Mouse (Mus musculus) heart, postnatal 0 days (tissue): ENCODE measurements around the gene Gm49510. TPM values are rescaled to one million over a fixed set of nuclear protein-coding genes. Genes with fewer than 3 reads are reported as not detected.

Experiments
- ATAC-seq: fragments of 200-750 bp; cut with Nextera tagmentation; 2 replicates; pipeline ENCODE4 v1.8.0; 2017; ENCODE audit warnings: low read depth, moderate number of reproducible peaks, moderate library complexity; ENCODE audit not compliant: insufficient read depth
- DNase-seq: peaks from one replicate; pipeline ENCODE4 v3.0.0-alpha.2; 2016; ENCODE audit warnings: low spot score
- H3K27ac ChIP-seq: fragments of 300-500 bp; sonication (generic); 2 replicates; pipeline ENCODE4 v1.5.1; 2014; ENCODE audit warnings: low read depth, mild to moderate bottlenecking
- H3K27me3 ChIP-seq: fragments of 300-500 bp; sonication (generic); 2 replicates; pipeline ENCODE4 v1.6.1; 2014; ENCODE audit warnings: low read length, mixed read lengths; ENCODE audit not compliant: control insufficient read depth, insufficient read depth
- H3K36me3 ChIP-seq: fragments of 300-500 bp; sonication (generic); replicated peaks from 2 replicates; pipeline ENCODE4 v1.6.1; 2014; ENCODE audit warnings: low read length, mixed read lengths; ENCODE audit not compliant: control insufficient read depth, insufficient read depth
- H3K4me1 ChIP-seq: fragments of 300-500 bp; sonication (generic); 2 replicates; pipeline ENCODE4 v1.6.1; 2014; ENCODE audit warnings: antibody characterized with exemption; ENCODE audit not compliant: control insufficient read depth, insufficient read depth
- H3K4me2 ChIP-seq: fragments of 300-500 bp; sonication (generic); 2 replicates; pipeline ENCODE4 v1.6.1; 2014; ENCODE audit warnings: low read depth, mild to moderate bottlenecking, low read length, moderate library complexity
- H3K4me3 ChIP-seq: fragments of 300-500 bp; sonication (generic); 2 replicates; pipeline ENCODE4 v1.5.1; 2014; ENCODE audit warnings: low read depth, low read length
- H3K9ac ChIP-seq: fragments of 300-500 bp; sonication (generic); replicated peaks from 2 replicates; pipeline ENCODE4 v1.6.1; 2014; ENCODE audit warnings: low read depth, low read length, mixed read lengths
- H3K9me3 ChIP-seq: fragments of 300-500 bp; sonication (generic); replicated peaks from 2 replicates; pipeline ENCODE4 v1.6.1; 2016; ENCODE audit warnings: low read length; ENCODE audit not compliant: control insufficient read depth
- CTCF ChIP-seq: IDR thresholded peaks from 2 replicates; pipeline ENCODE4 v1.5.1; 2016; ENCODE audit warnings: antibody characterized with exemption, control low read depth, low read depth
- EP300 ChIP-seq: IDR thresholded peaks from 2 replicates; pipeline ENCODE4 v1.6.1; 2016; ENCODE audit warnings: antibody characterized with exemption, low read depth
- WGBS: fragments of 180-500 bp; shearing (Covaris S2); extraction: QIAGEN DNeasy Blood & Tissue Kit; methylation state at CpG from one replicate; pipeline ENCODE4 v1.1.7; 2014; 5-methylcytosine and 5-hydroxymethylcytosine counted together
- polyA plus RNA-seq: library from polyadenylated mRNA; unstranded; fragments of >200 nt; fragmentation: Nextera tagmentation; extraction: Ambion mirVana; gene quantifications from 2 replicates; pipeline ENCODE4 v1.2.1, GENCODE M21; 2015
- total RNA-seq: library from RNA; depleted of rRNA; stranded (reverse); fragments of >200 nt; gene quantifications from 2 replicates; pipeline ENCODE4 v1.2.3, GENCODE M21; 2014; ENCODE audit warnings: low replicate concordance

Gene Gm49510
- total and polyA plus RNA-seq, 2 experiments from 2014 or later, result 0.18 TPM; not detected in 1

GRCm38 (mm10) chr15:78901422-78901789 lies 1.9 kb downstream of the Gm49510 start:
- Histone ChIP-seq H3K36me3 (peaks cover 20% of the 10 kb centered on the region), H3K9ac (no peak overlapping the region), H3K4me2 (peak overlapping the region; percentile 95), H3K4me1 (peaks cover 23% of the 10 kb centered on the region), H3K4me3 (no peak overlapping the region), H3K9me3 (no peaks in the 10 kb centered on the region), H3K27ac (no peak overlapping the region), H3K27me3 (no peaks in the 10 kb centered on the region)
- DNase-seq (no peak), ATAC-seq (no peak)
- TF ChIP-seq EP300, result no peak
- no peak for TF ChIP-seq CTCF
- WGBS, result 63% methylated on average over 8 of the region's 8 CpGs

GRCm38 (mm10) chr15:78903243-78903642 lies 3.8 kb downstream of the Gm49510 start:
- H3K9ac ChIP-seq, result no peak overlapping the region
- no peaks in the 10 kb centered on the region for H3K9me3 ChIP-seq
- peaks cover 38% of the 10 kb centered on the region for H3K36me3 ChIP-seq
- no peaks in the 10 kb centered on the region for H3K27me3 ChIP-seq
- no peak overlapping the region for H3K27ac ChIP-seq
- 3% methylated on average over 2 of the region's 2 CpGs for WGBS
- TF ChIP-seq CTCF (peak; percentile 88), EP300 (no peak)
- DNase-seq, result peak; percentile 63
- H3K4me1 ChIP-seq, result peaks cover 23% of the 10 kb centered on the region
- no peak overlapping the region for H3K4me3 ChIP-seq
- H3K4me2 ChIP-seq, result no peak overlapping the region
- peak; percentile 12; the same call in 1 of the 2 replicates for ATAC-seq

- 79% methylated on average over 7 of the region's 7 CpGs for WGBS
- Histone ChIP-seq H3K4me1 (no peaks in the 10 kb centered on the region), H3K36me3 (peaks cover 69% of the 10 kb centered on the region), H3K27me3 (no peaks in the 10 kb centered on the region), H3K27ac (no peak overlapping the region), H3K9ac (0 out of 2 replicates have a peak overlapping the region, but pooled peaks have one; percentile 16), H3K9me3 (no peaks in the 10 kb centered on the region), H3K4me2 (no peak overlapping the region), H3K4me3 (no peak overlapping the region)
- DNase-seq (no peak), ATAC-seq (no peak)
- TF ChIP-seq EP300 (no peak), CTCF (no peak)
Observed at GRCm38 (mm10) chr15:78908399-78908798, 8.9 kb downstream of the Gm49510 start.

GRCm38 (mm10) chr15:78908982-78909381 lies 9.5 kb downstream of the Gm49510 start:
- Histone ChIP-seq H3K4me1 (0 out of 2 replicates have a peak, but pooled peaks cover 2% of the 10 kb centered on the region), H3K4me2 (no peak overlapping the region), H3K9me3 (no peaks in the 10 kb centered on the region), H3K27me3 (no peaks in the 10 kb centered on the region), H3K9ac (no peak overlapping the region), H3K27ac (no peak overlapping the region), H3K4me3 (no peak overlapping the region), H3K36me3 (peaks cover 68% of the 10 kb centered on the region)
- TF ChIP-seq EP300 (no peak), CTCF (no peak)
- WGBS, result 73% methylated on average over 8 of the region's 8 CpGs
- DNase-seq (no peak), ATAC-seq (no peak)

- 38% methylated on average over 9 of the region's 9 CpGs for WGBS
- peaks cover 12% of the 10 kb centered on the region; the same call in 1 of the 2 replicates for H3K4me1 ChIP-seq
- H3K27ac ChIP-seq, result no peak overlapping the region
- no peak for DNase-seq
- no peak overlapping the region for H3K9ac ChIP-seq
- no peak overlapping the region for H3K4me3 ChIP-seq
- no peak overlapping the region for H3K4me2 ChIP-seq
- H3K9me3 ChIP-seq, result no peaks in the 10 kb centered on the region
- no peak for ATAC-seq
- H3K27me3 ChIP-seq, result no peaks in the 10 kb centered on the region
- TF ChIP-seq CTCF (no peak; the same call in 1 of the 2 replicates), EP300 (no peak)
- H3K36me3 ChIP-seq, result peaks cover 43% of the 10 kb centered on the region
Observed at GRCm38 (mm10) chr15:78912040-78912439, 12.6 kb downstream of the Gm49510 start.

GRCm38 (mm10) chr15:78913632-78914090 lies 14.2 kb downstream of the Gm49510 start, which contains the start of gene Pdxp:
Pdxp (plus strand) TSS chr15:78913919.
- ATAC-seq (peak; percentile 89), DNase-seq (peak; percentile 98)
- Histone ChIP-seq H3K9ac (peak within 1 kb of the TSS; percentile 53), H3K27ac (0 out of 2 replicates have a peak within 1 kb of the TSS, but pooled peaks have one; percentile 18), H3K27me3 (no peaks in the 10 kb centered on the region), H3K4me3 (peak within 1 kb of the TSS; percentile 54), H3K4me2 (peak within 1 kb of the TSS; percentile 96), H3K36me3 (peaks cover 26% of the 10 kb centered on the region), H3K9me3 (no peaks in the 10 kb centered on the region), H3K4me1 (peaks cover 12% of the 10 kb centered on the region; the same call in 1 of the 2 replicates)
- under 1% methylated on average over 46 of the region's 51 CpGs for WGBS
- TF ChIP-seq EP300 (no peak), CTCF (no peak)
